Mouse (Mus musculus) CH12.LX (cell line): ENCODE results near the gene Bst1. TPM values are rescaled to one million over a fixed set of nuclear protein-coding genes. Genes with fewer than 3 reads are reported as not detected.

Experiments
- DNase-seq: peaks from one replicate; pipeline ENCODE4 v3.0.0-alpha.2; 2013; ENCODE audit errors: extremely low read depth
- H3K27ac ChIP-seq: 2 replicates; pipeline ENCODE4 v1.5.1; 2012; ENCODE audit warnings: low read depth, mild to moderate bottlenecking, control low read depth, moderate library complexity; ENCODE audit not compliant: insufficient read depth
- H3K27me3 ChIP-seq: replicated peaks from 2 replicates; pipeline ENCODE3; 2012; ENCODE audit warnings: inconsistent platforms
- H3K36me3 ChIP-seq, 2 experiments: replicated peaks in 1 of 2; 2 replicates each; pipeline versions ENCODE3 to v1.6.1; 2012; ENCODE audit warnings: inconsistent platforms in 1 of 2, low read length in 1 of 2, mild to moderate bottlenecking in 1 of 2, mixed read lengths in 1 of 2, moderate library complexity in 1 of 2; ENCODE audit not compliant: control insufficient read depth in 1 of 2, insufficient read depth in 1 of 2
- H3K4me1 ChIP-seq, 2 experiments: 2 replicates each; pipeline ENCODE4 v1.6.1; 2012; ENCODE audit warnings: inconsistent platforms in 1 of 2, moderate library complexity in 1 of 2; ENCODE audit not compliant: insufficient read depth in 2 of 2, control insufficient read depth in 1 of 2
- H3K4me2 ChIP-seq: 2 replicates; pipeline ENCODE4 v1.6.1; 2012; ENCODE audit warnings: low read depth, mild to moderate bottlenecking, control low read depth; ENCODE audit not compliant: poor library complexity, insufficient read depth, severe bottlenecking
- H3K4me3 ChIP-seq, 3 experiments: fragments of 150-350 bp in 1 of 3; sonication (generic) in 1 of 3; replicated peaks in 1 of 3; 2 replicates each; pipeline versions ENCODE3 to v1.5.1; 2011 to 2012; ENCODE audit warnings: low read depth in 2 of 3, low read length in 2 of 3, mild to moderate bottlenecking in 2 of 3, moderate library complexity in 2 of 3, control low read depth in 1 of 3, improper control_type of control experiment in 1 of 3, inconsistent platforms in 1 of 3, mixed read lengths in 1 of 3; ENCODE audit not compliant: poor library complexity in 1 of 3
- H3K79me2 ChIP-seq: replicated peaks from 2 replicates; pipeline ENCODE4 v1.6.1; 2012; ENCODE audit warnings: mild to moderate bottlenecking, moderate library complexity; ENCODE audit not compliant: control insufficient read depth, poor library complexity, insufficient read depth, severe bottlenecking; ENCODE audit errors: extremely low read depth
- H3K9ac ChIP-seq: 2 replicates; pipeline ENCODE4 v1.6.1; 2012; ENCODE audit warnings: low read depth, mild to moderate bottlenecking, control low read depth, moderate library complexity; ENCODE audit not compliant: insufficient read depth
- H3K9me3 ChIP-seq: replicated peaks from 2 replicates; pipeline ENCODE3; 2012; ENCODE audit warnings: low read length, inconsistent platforms, mixed read lengths
- BHLHE40 ChIP-seq: IDR thresholded peaks from 2 replicates; pipeline ENCODE4 v1.6.1; 2011; ENCODE audit warnings: mild to moderate bottlenecking, low read depth, low read length, improper control_type of control experiment
- CHD1 ChIP-seq: IDR thresholded peaks from 2 replicates; pipeline ENCODE4 v1.6.1; 2012; ENCODE audit warnings: low read depth, low read length, improper control_type of control experiment, inconsistent platforms
- CHD2 ChIP-seq: IDR thresholded peaks from 2 replicates; pipeline ENCODE4 v1.6.1; 2011; ENCODE audit warnings: low read length, improper control_type of control experiment
- E2F4 ChIP-seq: IDR thresholded peaks from 2 replicates; pipeline ENCODE4 v1.6.1; 2011; ENCODE audit warnings: low read depth, low read length, improper control_type of control experiment; ENCODE audit not compliant: insufficient replicate concordance
- EP300 ChIP-seq: IDR thresholded peaks from 2 replicates; pipeline ENCODE4 v1.6.1; 2011; ENCODE audit warnings: low read length, improper control_type of control experiment
- ETS1 ChIP-seq: conservative IDR thresholded peaks from 2 replicates; pipeline ENCODE4 v1.6.1; 2012; ENCODE audit warnings: low read depth, mild to moderate bottlenecking, inconsistent platforms, low read length, improper control_type of control experiment, moderate library complexity
- GABPA ChIP-seq: IDR thresholded peaks from 2 replicates; pipeline ENCODE4 v1.6.1; 2012; ENCODE audit warnings: low read depth, low read length, improper control_type of control experiment, inconsistent platforms; ENCODE audit not compliant: insufficient replicate concordance
- JUN ChIP-seq: IDR thresholded peaks from 2 replicates; pipeline ENCODE4 v1.6.1; 2011; ENCODE audit warnings: low read depth, mild to moderate bottlenecking, low read length, improper control_type of control experiment, moderate library complexity; ENCODE audit not compliant: insufficient read depth
- KAT2A ChIP-seq: IDR thresholded peaks from 2 replicates; pipeline ENCODE4 v1.6.1; 2012; ENCODE audit warnings: low read length, improper control_type of control experiment, inconsistent platforms; ENCODE audit not compliant: insufficient replicate concordance
- MAFK ChIP-seq: IDR thresholded peaks from 2 replicates; pipeline ENCODE4 v1.6.1; 2011; ENCODE audit warnings: low read length, improper control_type of control experiment; ENCODE audit not compliant: insufficient replicate concordance
- MAZ ChIP-seq: IDR thresholded peaks from 2 replicates; pipeline ENCODE4 v1.6.1; 2012; ENCODE audit warnings: low read depth, mild to moderate bottlenecking, inconsistent platforms, low read length, improper control_type of control experiment, moderate library complexity
- MEF2A ChIP-seq: IDR thresholded peaks from 2 replicates; pipeline ENCODE4 v1.6.1; 2014; ENCODE audit warnings: low read depth, mild to moderate bottlenecking, inconsistent platforms, low read length, improper control_type of control experiment, borderline replicate concordance
- MYC ChIP-seq: IDR thresholded peaks from 2 replicates; pipeline ENCODE4 v1.6.1; 2011; ENCODE audit warnings: low read depth, mild to moderate bottlenecking, improper control_type of control experiment, low read length
- NELFE ChIP-seq: IDR thresholded peaks from 2 replicates; pipeline ENCODE4 v1.6.1; 2011; ENCODE audit warnings: low read depth, low read length, improper control_type of control experiment
- NRF1 ChIP-seq: IDR thresholded peaks from 2 replicates; pipeline ENCODE4 v1.6.1; 2014; ENCODE audit warnings: low read depth, mild to moderate bottlenecking, inconsistent platforms, low read length, improper control_type of control experiment, moderate library complexity
- POLR2A ChIP-seq: IDR thresholded peaks from 2 replicates; pipeline ENCODE4 v1.6.1; 2011; ENCODE audit warnings: low read depth, mild to moderate bottlenecking, improper control_type of control experiment, low read length
- SIN3A ChIP-seq: IDR thresholded peaks from 2 replicates; pipeline ENCODE4 v1.6.1; 2012; ENCODE audit warnings: low read length, improper control_type of control experiment, inconsistent platforms
- TBP ChIP-seq: conservative IDR thresholded peaks from 2 replicates; pipeline ENCODE4 v1.6.1; 2011; ENCODE audit warnings: low read depth, low read length, improper control_type of control experiment
- TCF12 ChIP-seq: IDR thresholded peaks from 2 replicates; pipeline ENCODE4 v1.6.1; 2014; ENCODE audit warnings: low read depth, mild to moderate bottlenecking, inconsistent platforms, low read length, improper control_type of control experiment
- UBTF ChIP-seq: IDR thresholded peaks from 2 replicates; pipeline ENCODE4 v1.6.1; 2012; ENCODE audit warnings: low read depth, mild to moderate bottlenecking, inconsistent platforms, low read length, improper control_type of control experiment, moderate library complexity
- USF1 ChIP-seq: IDR thresholded peaks from 2 replicates; pipeline ENCODE4 v1.6.1; 2014; ENCODE audit warnings: low read depth, mild to moderate bottlenecking, inconsistent platforms, low read length, improper control_type of control experiment
- ZC3H11A ChIP-seq: IDR thresholded peaks from 2 replicates; pipeline ENCODE4 v1.6.1; 2012; ENCODE audit warnings: low read depth, mild to moderate bottlenecking, inconsistent platforms, low read length, improper control_type of control experiment
- ZNF384 ChIP-seq: IDR thresholded peaks from 2 replicates; pipeline ENCODE4 v1.6.1; 2012; ENCODE audit warnings: low read depth, low read length, improper control_type of control experiment, inconsistent platforms
- dilution Hi-C: fragments of 300-500 bp; cut with MboI; formaldehyde crosslinking; loops from 2 replicates; pipeline ENCODE4 v1.14.3; 2020; ENCODE audit warnings: low sequenced_read_pairs; ENCODE audit not compliant: extremely low pct_unique_long_range_greater_than_20kb, extremely low pct_ligation_motif_present
- in situ Hi-C: fragments of 300-500 bp; cut with MboI; formaldehyde crosslinking; loops from 3 replicates; pipeline ENCODE4 v1.14.3; 2019; ENCODE audit warnings: low sequenced_read_pairs, low pct_ligation_motif_present, low pct_unique_long_range_greater_than_20kb, mixed read lengths
- polyA plus RNA-seq: library from polyadenylated mRNA; unstranded; fragments of >175 nt; gene quantifications from 2 replicates; pipeline ENCODE4 v1.2.1, GENCODE M21; 2012; ENCODE audit warnings: low read depth; ENCODE audit not compliant: insufficient read length
- total RNA-seq, 2 experiments: library from RNA; depleted of rRNA; stranded (reverse); fragments of 300-350 nt in 1 of 2; fragments of >200 nt in 1 of 2; gene quantifications; 2 replicates each; pipeline ENCODE4 v1.2.3; 2012 to 2014

Bst1 gene
- total and polyA plus RNA-seq, 3 experiments, result 1.9 to 9.9 (median 4.8) TPM

GRCm38 (mm10) chr5:43786607-43787006 is 32.1 kb upstream of the Bst1 start:
- H3K79me2 ChIP-seq, result 0 out of 2 replicates have a peak, but pooled peaks cover under 1% of the 10 kb centered on the region
- peaks cover 0 to 8% of the 10 kb centered on the region in 2 experiments; a peak in 2 of 4 replicates for H3K4me1 ChIP-seq
- DNase-seq, result no peak
- H3K4me2 ChIP-seq, result no peak overlapping the region
- dilution Hi-C loops (no loop called here), in situ Hi-C loops (no loop called here)
- no peak overlapping the region for H3K4me3 ChIP-seq
- H3K36me3 ChIP-seq, result no peaks in the 10 kb centered on the region
- TF ChIP-seq TBP (no peak), SIN3A (no peak), TCF12 (no peak), JUN (no peak), USF1 (no peak), NELFE (no peak), CHD1 (no peak), CHD2 (no peak), GABPA (no peak), KAT2A (no peak), ZC3H11A (no peak), EP300 (no peak), MEF2A (no peak), UBTF (no peak), ZNF384 (no peak), MAZ (no peak), MAFK (no peak), ETS1 (no peak), MYC (no peak), NRF1 (no peak)
- H3K27me3 ChIP-seq, result no peaks in the 10 kb centered on the region
- no peak overlapping the region for H3K27ac ChIP-seq
- no peak overlapping the region for H3K9ac ChIP-seq
- no peaks in the 10 kb centered on the region for H3K9me3 ChIP-seq

GRCm38 (mm10) chr5:43787976-43788752 is 30.5 kb upstream of the Bst1 start:
- Histone ChIP-seq H3K27ac (no peak overlapping the region), H3K9me3 (no peaks in the 10 kb centered on the region), H3K27me3 (no peaks in the 10 kb centered on the region), H3K4me2 (no peak overlapping the region), H3K4me1 (peaks cover 0 to 3% of the 10 kb centered on the region in 2 experiments; a peak in 1 of 4 replicates), H3K36me3 (no peaks in the 10 kb centered on the region), H3K4me3 (no peak overlapping the region), H3K79me2 (no peaks in the 10 kb centered on the region), H3K9ac (no peak overlapping the region)
- in situ Hi-C loops, result no loop called here
- dilution Hi-C loops, result no loop called here
- no peak for TF ChIP-seq POLR2A
- TF ChIP-seq MAZ, result no peak
- no peak for TF ChIP-seq ETS1
- TF ChIP-seq SIN3A, result no peak
- TF ChIP-seq MYC, result no peak
- no peak for TF ChIP-seq E2F4
- TF ChIP-seq MAFK, result no peak
- no peak for TF ChIP-seq BHLHE40
- DNase-seq, result no peak
